Mouse (Mus musculus) kidney, postnatal 0 days (tissue): ENCODE data around the gene Spg11. TPM values are rescaled to one million over a fixed set of nuclear protein-coding genes. Genes with fewer than 3 reads are reported as not detected.
A peak's percentile ranks its signal among the peaks of the same experiment; 100 is the strongest.

Experiments used
- ATAC-seq: fragments of 200-750 bp; cut with Nextera tagmentation; replicated peaks from 2 replicates; pipeline ENCODE4 v1.8.0; 2017; ENCODE audit warnings: low read depth, moderate number of reproducible peaks, moderate TSS enrichment, moderate library complexity; ENCODE audit not compliant: low FRiP score
- DNase-seq: peaks from one replicate; pipeline ENCODE4 v3.0.0-alpha.2; 2016; ENCODE audit warnings: low spot score
- H3K27ac ChIP-seq: fragments of 300-500 bp; sonication (generic); 2 replicates; pipeline ENCODE4 v1.5.1; 2014; ENCODE audit warnings: mild to moderate bottlenecking
- H3K27me3 ChIP-seq: fragments of 300-500 bp; sonication (generic); 2 replicates; pipeline ENCODE4 v1.6.1; 2014; ENCODE audit warnings: low read length, mixed read lengths; ENCODE audit not compliant: insufficient read depth
- H3K36me3 ChIP-seq: fragments of 300-500 bp; sonication (generic); 2 replicates; pipeline ENCODE4 v1.6.1; 2014; ENCODE audit warnings: low read length, mixed read lengths; ENCODE audit not compliant: insufficient read depth
- H3K4me1 ChIP-seq: fragments of 300-500 bp; sonication (generic); replicated peaks from 2 replicates; pipeline ENCODE4 v1.6.1; 2014; ENCODE audit warnings: antibody characterized with exemption, low read length, mixed read lengths; ENCODE audit not compliant: insufficient read depth
- H3K4me2 ChIP-seq: fragments of 300-500 bp; sonication (generic); 2 replicates; pipeline ENCODE4 v1.6.1; 2014; ENCODE audit warnings: mild to moderate bottlenecking, low read length, moderate library complexity, mixed read lengths
- H3K4me3 ChIP-seq: fragments of 300-500 bp; sonication (generic); replicated peaks from 2 replicates; pipeline ENCODE4 v1.5.1; 2014; ENCODE audit warnings: low read depth, low read length
- H3K9ac ChIP-seq: fragments of 300-500 bp; sonication (generic); 2 replicates; pipeline ENCODE4 v1.6.1; 2014; ENCODE audit warnings: low read depth, low read length
- H3K9me3 ChIP-seq: fragments of 300-500 bp; sonication (generic); replicated peaks from 2 replicates; pipeline ENCODE4 v1.6.1; 2016; ENCODE audit warnings: low read length, inconsistent platforms, mixed read lengths
- CTCF ChIP-seq: IDR thresholded peaks from 2 replicates; pipeline ENCODE4 v1.5.1; 2016; ENCODE audit warnings: antibody characterized with exemption, low read depth, mild to moderate bottlenecking, moderate library complexity
- WGBS: fragments of 180-500 bp; shearing (Covaris S2); extraction: QIAGEN DNeasy Blood & Tissue Kit; methylation state at CpG from one replicate; pipeline ENCODE4 v1.1.7; 2014; 5-methylcytosine and 5-hydroxymethylcytosine counted together
- polyA plus RNA-seq: library from polyadenylated mRNA; unstranded; fragments of >200 nt; fragmentation: Nextera tagmentation; extraction: Ambion mirVana; gene quantifications from 2 replicates; pipeline ENCODE4 v1.2.1, GENCODE M21; 2015

Gene Spg11
- polyA plus RNA-seq, 1 experiment from 2014 or later = 6.0 TPM

DNA sequence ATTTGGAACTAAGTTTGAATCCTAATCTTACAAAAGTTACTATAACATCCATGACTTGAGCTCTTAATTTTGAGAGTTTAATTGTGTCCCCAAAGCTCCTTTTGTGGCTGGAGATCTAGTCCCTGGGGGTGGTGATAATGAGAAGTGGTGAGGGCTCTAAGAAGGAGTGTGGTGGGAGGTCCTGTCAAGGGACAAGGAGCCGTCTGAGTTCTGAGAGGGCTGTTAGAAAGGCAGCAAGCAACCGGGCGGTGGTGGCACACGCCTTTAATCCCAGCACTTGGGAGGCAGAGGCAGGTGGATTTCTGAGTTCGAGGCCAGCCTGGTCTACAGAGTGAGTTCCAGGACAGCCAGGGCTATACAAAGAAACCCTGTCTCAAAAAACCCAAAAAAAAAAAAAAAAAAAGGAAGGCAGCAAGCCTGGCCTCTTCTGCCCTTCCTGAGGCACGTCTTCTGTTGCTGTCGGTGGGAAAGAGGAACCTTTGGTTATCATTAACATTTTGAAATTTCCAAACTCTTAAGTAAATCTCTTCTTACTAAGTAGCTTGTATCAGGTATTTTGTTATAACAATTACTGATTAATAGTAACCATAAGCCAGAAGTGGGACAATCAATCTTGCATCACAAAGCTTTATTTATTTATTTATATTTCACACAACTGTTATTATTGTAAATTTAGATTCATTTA is 35.6 kb upstream of the Spg11 start:
- no peaks in the 10 kb centered on the region for H3K27me3 ChIP-seq
- no peak overlapping the region for H3K27ac ChIP-seq
- H3K4me2 ChIP-seq = no peak overlapping the region
- WGBS = 83% methylated on average over 6 of the region's 7 CpGs
- ATAC-seq (no peak), DNase-seq (no peak)
- H3K4me1 ChIP-seq = no peaks in the 10 kb centered on the region; the same call in 1 of the 2 replicates
- H3K9ac ChIP-seq = no peak overlapping the region
- peaks cover 15% of the 10 kb centered on the region; the same call in 1 of the 2 replicates for H3K36me3 ChIP-seq
- no peaks in the 10 kb centered on the region for H3K9me3 ChIP-seq
- no peak overlapping the region for H3K4me3 ChIP-seq
- TF ChIP-seq CTCF = no peak

DNA sequence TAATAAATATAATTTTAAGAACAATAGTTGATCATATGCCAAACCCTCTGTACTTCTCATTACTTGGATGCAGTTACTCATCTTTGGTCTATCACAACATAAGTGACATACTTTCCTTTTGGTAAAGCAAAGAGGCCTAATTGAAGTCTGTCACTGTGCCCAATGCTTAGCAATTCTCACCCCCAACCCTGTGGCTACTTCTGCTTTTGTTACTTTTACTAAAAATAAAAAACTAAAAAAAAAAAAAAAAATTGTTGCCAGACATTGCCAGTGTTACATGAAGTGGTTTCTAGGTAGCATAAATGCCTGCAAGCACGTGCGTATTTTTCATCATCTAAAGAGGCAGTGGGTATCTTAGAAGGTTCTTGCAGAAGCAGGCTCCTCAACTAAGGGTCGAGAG is 34.7 kb upstream of the Spg11 start:
- no peak overlapping the region for H3K4me2 ChIP-seq
- H3K4me3 ChIP-seq = no peak overlapping the region
- no peaks in the 10 kb centered on the region for H3K27me3 ChIP-seq
- ATAC-seq (no peak), DNase-seq (no peak)
- H3K36me3 ChIP-seq = peaks cover 15% of the 10 kb centered on the region; the same call in 1 of the 2 replicates
- H3K4me1 ChIP-seq = no peaks in the 10 kb centered on the region; the same call in 1 of the 2 replicates
- no peaks in the 10 kb centered on the region for H3K9me3 ChIP-seq
- TF ChIP-seq CTCF = no peak
- H3K27ac ChIP-seq = no peak overlapping the region
- 86% methylated on average over 3 of the region's 3 CpGs for WGBS
- H3K9ac ChIP-seq = no peak overlapping the region

DNA sequence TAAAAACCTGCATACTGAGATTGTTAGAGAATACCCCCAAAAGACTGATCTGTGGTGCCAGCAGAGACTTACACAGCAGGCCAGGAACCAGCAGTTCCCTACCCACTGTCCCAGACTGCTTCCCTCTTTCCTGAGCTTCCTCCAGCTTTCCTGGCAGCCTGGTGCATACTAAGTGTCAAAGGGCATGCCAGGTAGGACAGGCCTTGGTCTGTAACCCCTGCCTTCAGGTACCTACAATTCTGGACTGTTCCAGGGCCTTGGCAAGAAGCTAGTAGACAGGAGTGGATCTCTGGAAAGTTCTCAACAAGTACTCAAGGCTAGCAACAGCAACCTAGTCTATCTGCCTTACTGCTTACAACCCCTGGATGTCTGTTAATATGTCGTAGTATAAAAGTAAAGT is 33.0 kb upstream of the Spg11 start:
- H3K27me3 ChIP-seq = no peaks in the 10 kb centered on the region
- no peak overlapping the region for H3K27ac ChIP-seq
- DNase-seq (no peak), ATAC-seq (no peak)
- WGBS = 91% methylated on average over 1 of the region's 1 CpGs
- peaks cover 15% of the 10 kb centered on the region; the same call in 1 of the 2 replicates for H3K36me3 ChIP-seq
- TF ChIP-seq CTCF = no peak
- peaks cover 4% of the 10 kb centered on the region; the same call in 1 of the 2 replicates for H3K4me1 ChIP-seq
- no peak overlapping the region for H3K4me3 ChIP-seq
- no peak overlapping the region for H3K9ac ChIP-seq
- H3K9me3 ChIP-seq = no peaks in the 10 kb centered on the region
- H3K4me2 ChIP-seq = no peak overlapping the region

DNA sequence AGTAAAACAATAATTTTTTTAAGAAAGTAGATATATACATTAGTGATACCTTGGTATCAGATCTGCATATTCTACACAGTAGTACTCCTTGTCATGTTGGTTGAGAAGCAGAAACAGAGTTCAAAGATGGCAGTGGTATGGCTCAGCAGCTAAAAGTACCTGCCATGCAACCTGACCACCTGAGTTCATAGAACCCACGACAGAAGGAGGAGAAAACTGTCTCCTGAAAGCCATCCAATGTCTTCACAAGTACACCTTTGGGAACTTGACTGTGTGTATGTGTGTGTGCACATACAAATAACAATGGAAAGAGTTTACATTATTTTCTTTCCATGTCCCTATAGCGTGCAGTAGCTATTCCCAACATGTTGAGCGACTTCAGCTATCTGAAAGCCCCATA is 31.5 kb upstream of the Spg11 start:
- Histone ChIP-seq H3K4me1 (peaks cover 4% of the 10 kb centered on the region; the same call in 1 of the 2 replicates), H3K27me3 (no peaks in the 10 kb centered on the region), H3K27ac (no peak overlapping the region), H3K36me3 (0 out of 2 replicates have a peak, but pooled peaks cover 10% of the 10 kb centered on the region), H3K4me3 (no peak overlapping the region), H3K9me3 (no peaks in the 10 kb centered on the region), H3K9ac (no peak overlapping the region), H3K4me2 (no peak overlapping the region)
- no peak for DNase-seq
- no peak for TF ChIP-seq CTCF
- no peak for ATAC-seq
- 74% methylated on average over 3 of the region's 3 CpGs for WGBS

DNA sequence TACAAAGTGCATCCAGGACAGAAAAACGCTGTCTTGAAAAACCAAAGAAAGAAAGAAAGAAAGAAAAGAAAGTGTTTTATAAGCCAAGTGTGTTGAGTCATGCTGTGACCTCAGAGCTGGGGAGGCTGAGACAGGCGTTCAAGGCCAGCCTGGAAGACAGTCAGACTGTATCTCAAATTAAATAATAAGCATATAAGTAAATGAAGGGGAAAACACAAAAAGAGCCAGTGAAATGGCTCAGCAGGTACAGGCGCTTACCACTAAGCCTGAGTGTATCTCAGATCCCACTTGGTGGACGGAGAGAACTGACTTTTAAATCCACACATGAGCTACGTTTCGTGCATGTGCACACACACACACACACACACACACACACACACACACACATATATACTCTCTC is 31.1 kb upstream of the Spg11 start:
- Histone ChIP-seq H3K4me3 (peak overlapping the region; percentile 68; the same call in 1 of the 2 replicates), H3K4me2 (peak overlapping the region; percentile 83), H3K9me3 (no peaks in the 10 kb centered on the region), H3K27ac (no peak overlapping the region), H3K27me3 (no peaks in the 10 kb centered on the region), H3K4me1 (peaks cover 4% of the 10 kb centered on the region; the same call in 1 of the 2 replicates), H3K36me3 (0 out of 2 replicates have a peak, but pooled peaks cover 10% of the 10 kb centered on the region), H3K9ac (no peak overlapping the region)
- TF ChIP-seq CTCF = no peak
- WGBS = 95% methylated on average over 6 of the region's 6 CpGs
- DNase-seq (no peak), ATAC-seq (no peak)

DNA sequence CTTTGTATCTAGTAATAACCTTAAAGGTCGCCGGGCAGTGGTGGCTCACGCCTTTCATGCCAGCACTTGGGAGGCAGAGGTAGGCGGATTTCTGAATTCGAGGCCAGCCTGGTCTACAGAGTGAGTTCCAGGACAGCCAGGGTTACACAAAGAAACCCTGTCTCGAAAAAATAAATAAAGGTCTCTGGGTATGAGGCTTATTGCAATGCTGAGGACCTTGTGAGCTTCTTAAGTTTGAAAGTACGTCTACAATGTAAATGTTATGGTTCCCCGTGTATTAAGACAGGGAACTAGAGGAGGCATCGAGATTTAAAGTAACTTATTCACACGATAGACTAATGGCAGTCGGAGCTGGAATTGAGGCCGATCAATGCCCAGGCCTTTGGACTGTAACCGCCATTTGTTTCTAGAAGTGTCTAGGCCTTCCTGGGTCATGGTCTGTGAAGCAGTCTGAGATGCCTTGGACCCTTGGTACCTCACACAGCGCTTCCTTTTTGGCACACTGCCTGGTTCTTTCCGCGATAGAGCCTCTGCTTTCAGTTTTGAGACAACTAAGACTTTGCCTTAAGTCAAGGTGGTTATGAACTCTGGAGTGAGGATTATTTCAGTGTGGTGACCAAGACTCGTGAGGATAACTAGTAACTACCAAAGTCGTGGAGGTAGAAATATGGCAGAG is 30.2 kb upstream of the Spg11 start:
- ATAC-seq (peak; percentile 45; the same call in 1 of the 2 replicates), DNase-seq (peak; percentile 76)
- Histone ChIP-seq H3K4me3 (peak overlapping the region; percentile 68), H3K27ac (peak overlapping the region; percentile 82; the same call in 1 of the 2 replicates), H3K27me3 (no peaks in the 10 kb centered on the region), H3K9ac (peak overlapping the region; percentile 76), H3K36me3 (0 out of 2 replicates have a peak, but pooled peaks cover 10% of the 10 kb centered on the region), H3K4me1 (peaks cover 4% of the 10 kb centered on the region; the same call in 1 of the 2 replicates), H3K9me3 (no peaks in the 10 kb centered on the region), H3K4me2 (peak overlapping the region; percentile 83)
- TF ChIP-seq CTCF = no peak
- WGBS = 20% methylated on average over 18 of the region's 18 CpGs
